Mouse (Mus musculus) lung, postnatal 0 days (tissue): ENCODE measurements around the gene Antxr1.

ENCODE experiments used
- CTCF ChIP-seq: IDR thresholded peaks from 2 replicates; pipeline ENCODE4 v1.5.1; 2016; ENCODE audit warnings: antibody characterized with exemption, mild to moderate bottlenecking
- EP300 ChIP-seq: IDR thresholded peaks from 2 replicates; pipeline ENCODE4 v1.6.1; 2016; ENCODE audit warnings: antibody characterized with exemption, mild to moderate bottlenecking, control low read depth

DNA sequence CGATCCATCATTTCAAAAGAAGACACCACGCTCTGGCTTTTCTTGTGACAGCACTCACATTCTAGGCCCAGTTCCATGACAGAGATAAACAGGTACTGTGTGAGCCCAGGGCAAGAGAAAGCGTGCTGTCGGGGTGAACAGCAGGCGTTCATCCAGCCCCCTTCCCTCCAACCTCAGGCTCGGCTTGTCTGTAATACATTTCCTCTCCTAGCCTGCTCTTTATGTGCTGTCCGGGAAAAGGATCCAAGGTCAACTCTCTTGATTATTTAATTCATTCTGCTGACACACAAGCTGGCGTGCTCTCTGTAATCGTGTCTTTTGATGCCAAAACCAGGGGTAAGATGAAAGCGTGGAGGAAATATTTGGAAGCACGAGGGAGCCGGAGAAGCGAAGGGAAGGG lies 192.0 kb downstream of the Antxr1 start:
- TF ChIP-seq CTCF (no peak), EP300 (no peak)
